Mouse (Mus musculus) cerebellum, adult 9-11 months (tissue): Measurements from ENCODE around the gene Tap2.

Experiments
- DNase-seq: peaks from one replicate; pipeline ENCODE4 v3.0.0; 2022

The Tap2 gene

GRCm38 (mm10) chr17:34203444-34203843 lies at the start of gene Tap2:
Tap2 (plus strand) TSS chr17:34203527.
- DNase-seq = no peak

- no peak for DNase-seq
Measured at GRCm38 (mm10) chr17:34155534-34155933, 47.8 kb upstream of the Tap2 start.

GRCm38 (mm10) chr17:34164202-34164895 lies 39.0 kb upstream of the Tap2 start:
- no peak for DNase-seq

GRCm38 (mm10) chr17:34165033-34165730 lies 38.1 kb upstream of the Tap2 start:
- DNase-seq = no peak

GRCm38 (mm10) chr17:34169279-34169678 lies 34.0 kb upstream of the Tap2 start:
- no peak for DNase-seq

- DNase-seq = no peak
Measured at GRCm38 (mm10) chr17:34170487-34170876, 32.8 kb upstream of the Tap2 start.

- DNase-seq = peak; percentile 51
Measured at GRCm38 (mm10) chr17:34170877-34171498, 32.3 kb upstream of the Tap2 start.

GRCm38 (mm10) chr17:34172528-34172927 lies 30.8 kb upstream of the Tap2 start:
- no peak for DNase-seq

- no peak for DNase-seq
Measured at GRCm38 (mm10) chr17:34174075-34174474, 29.3 kb upstream of the Tap2 start.

GRCm38 (mm10) chr17:34177179-34177578 lies 26.1 kb upstream of the Tap2 start:
- no peak for DNase-seq

- no peak for DNase-seq
Measured at GRCm38 (mm10) chr17:34179019-34179418, 24.3 kb upstream of the Tap2 start.

GRCm38 (mm10) chr17:34179913-34180859 lies 23.1 kb upstream of the Tap2 start:
- DNase-seq = no peak

- no peak for DNase-seq
Measured at GRCm38 (mm10) chr17:34183564-34184219, 19.6 kb upstream of the Tap2 start.

- no peak for DNase-seq
Measured at GRCm38 (mm10) chr17:34185526-34185925, 17.8 kb upstream of the Tap2 start.

GRCm38 (mm10) chr17:34186885-34187260 lies 16.5 kb upstream of the Tap2 start:
- no peak for DNase-seq

GRCm38 (mm10) chr17:34187261-34187916 lies 15.9 kb upstream of the Tap2 start, which contains the start of the genes Tap1 and Psmb9:
Tap1 (plus strand) TSS chr17:34187553.
Psmb9 (minus strand) TSS chr17:34187764.
- DNase-seq = peak; percentile 84

GRCm38 (mm10) chr17:34188010-34188409 lies 15.3 kb upstream of the Tap2 start:
- no peak for DNase-seq

- DNase-seq = no peak
Measured at GRCm38 (mm10) chr17:34188986-34189385, 14.3 kb upstream of the Tap2 start.

- DNase-seq = no peak
Measured at GRCm38 (mm10) chr17:34192852-34193251, 10.5 kb upstream of the Tap2 start.

- DNase-seq = no peak
Measured at GRCm38 (mm10) chr17:34193468-34193867, 9.9 kb upstream of the Tap2 start.

GRCm38 (mm10) chr17:34194723-34195122 lies 8.6 kb upstream of the Tap2 start:
- DNase-seq = no peak

GRCm38 (mm10) chr17:34196491-34196890 lies 6.8 kb upstream of the Tap2 start:
- no peak for DNase-seq
